Mouse (Mus musculus) cerebellum, adult (tissue): ENCODE results near the gene Paxbp1.

ENCODE experiments used
- ATAC-seq: cut with Nextera tagmentation; 2 replicates; pipeline ENCODE4 v1.9.2; 2017; ENCODE audit warnings: mild to moderate bottlenecking, moderate library complexity, mixed read lengths; ENCODE audit not compliant: insufficient number of reproducible peaks, low FRiP score, low TSS enrichment

Paxbp1 gene

GRCm38 (mm10) chr16:91056043-91056821, 11.9 kb upstream of the Paxbp1 start:
- ATAC-seq = no peak

DNA sequence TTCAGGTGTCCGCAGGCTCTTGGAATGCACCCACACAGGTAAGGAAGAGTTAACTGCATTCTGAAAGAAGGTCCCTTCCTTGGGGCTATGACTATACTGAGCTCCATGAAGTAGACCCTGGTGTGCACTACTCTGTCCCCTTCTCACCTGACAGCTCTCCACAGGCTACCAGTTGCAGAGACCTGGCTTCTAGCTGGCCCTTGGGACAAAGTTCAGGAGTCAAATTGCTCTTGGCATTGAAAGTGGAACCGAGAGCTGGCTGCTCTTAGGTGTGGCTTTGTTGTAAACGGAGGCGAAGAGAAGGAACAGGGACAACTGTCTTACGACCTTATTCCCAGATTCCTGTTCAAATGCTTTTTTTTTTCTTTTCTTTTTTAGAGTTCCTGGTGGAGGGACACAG, 10.8 kb upstream of the Paxbp1 start:
- ATAC-seq = no peak

GRCm38 (mm10) chr16:91053599-91053998, 9.3 kb upstream of the Paxbp1 start:
- ATAC-seq = peak; percentile 70; the same call in 1 of the 2 replicates

GRCm38 (mm10) chr16:91045511-91045910, 1.2 kb upstream of the Paxbp1 start:
- ATAC-seq = no peak

DNA sequence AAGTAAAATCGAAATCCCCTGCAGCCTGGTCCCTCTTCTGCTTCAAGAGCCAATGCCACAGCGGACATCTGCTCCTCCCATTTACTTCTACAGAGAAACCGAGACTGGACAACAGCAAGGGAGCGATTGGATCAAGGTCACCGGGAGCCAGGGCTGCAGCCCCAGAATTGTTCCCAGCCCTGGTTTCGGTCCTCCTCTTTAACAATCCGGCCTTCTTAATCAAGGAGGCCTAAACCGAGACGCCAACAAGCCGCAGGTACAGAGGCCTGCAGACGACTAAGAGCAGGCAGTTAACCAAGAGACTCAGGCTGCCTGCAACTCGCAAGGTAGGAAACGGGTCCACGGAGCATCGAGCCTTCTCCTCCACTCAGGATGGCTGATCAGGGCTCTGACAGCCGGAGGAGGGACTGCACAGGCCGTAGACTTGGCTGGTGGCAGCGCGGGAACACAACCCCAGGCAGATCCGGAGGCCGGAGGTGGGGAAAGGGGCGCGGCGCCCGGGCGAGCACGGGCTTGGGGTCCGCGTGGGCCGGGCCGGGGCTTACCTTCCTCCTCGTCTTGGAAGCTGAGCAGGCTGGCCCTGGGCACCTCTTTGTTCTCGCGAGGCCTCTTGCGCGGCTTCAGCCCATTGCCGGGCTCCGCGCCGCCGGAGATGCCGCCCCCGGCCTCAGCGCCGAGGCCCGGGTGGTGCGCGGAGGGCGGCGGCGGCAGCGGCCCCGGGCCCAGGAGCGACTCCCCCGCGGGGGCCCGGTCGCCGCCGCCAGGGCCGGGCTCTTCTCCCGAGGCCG, 688 bp downstream of the Paxbp1 start:
- ATAC-seq = peak; percentile 56

GRCm38 (mm10) chr16:91042640-91043039, 1.7 kb downstream of the Paxbp1 start:
- no peak for ATAC-seq

- no peak for ATAC-seq
Observed at GRCm38 (mm10) chr16:91035866-91036265, 8.5 kb downstream of the Paxbp1 start.

DNA sequence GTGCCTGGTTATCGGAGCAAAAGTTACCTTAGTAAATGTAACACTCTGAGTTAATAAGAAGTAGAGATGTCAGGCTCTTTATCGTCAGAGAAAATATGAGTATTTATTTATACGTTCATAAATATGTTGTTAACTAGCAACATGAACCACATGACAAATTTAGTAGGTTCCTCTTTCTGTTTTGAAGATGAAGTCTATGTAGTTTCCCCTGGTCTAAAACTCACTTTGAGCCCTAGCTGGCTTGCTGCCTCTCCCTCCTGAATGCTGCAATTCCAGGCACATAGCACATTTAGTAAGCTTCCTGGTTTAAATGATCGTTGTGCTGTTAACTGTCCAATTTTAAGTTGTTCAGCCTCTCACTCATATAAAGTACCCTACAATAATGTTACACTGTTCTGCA, 13.6 kb downstream of the Paxbp1 start:
- ATAC-seq = no peak

DNA sequence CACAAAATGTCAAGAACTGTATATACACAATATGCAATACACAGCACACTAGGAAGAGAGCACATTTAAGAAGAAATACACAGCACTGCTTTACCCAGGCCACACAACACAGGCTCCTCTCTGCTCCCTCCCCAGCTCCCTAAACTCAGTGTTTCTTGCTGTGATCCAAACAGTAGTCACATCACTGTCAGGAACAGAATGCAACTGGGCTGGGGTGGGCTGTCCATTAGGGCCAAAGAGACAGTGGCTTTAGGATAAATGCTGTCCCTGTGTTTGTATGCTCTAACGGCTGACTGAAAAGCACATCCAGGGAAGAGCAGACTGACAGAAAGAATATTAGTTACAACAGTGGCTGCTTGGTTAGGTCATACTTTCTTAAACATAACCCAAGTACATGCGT, 14.4 kb downstream of the Paxbp1 start:
- no peak for ATAC-seq

DNA sequence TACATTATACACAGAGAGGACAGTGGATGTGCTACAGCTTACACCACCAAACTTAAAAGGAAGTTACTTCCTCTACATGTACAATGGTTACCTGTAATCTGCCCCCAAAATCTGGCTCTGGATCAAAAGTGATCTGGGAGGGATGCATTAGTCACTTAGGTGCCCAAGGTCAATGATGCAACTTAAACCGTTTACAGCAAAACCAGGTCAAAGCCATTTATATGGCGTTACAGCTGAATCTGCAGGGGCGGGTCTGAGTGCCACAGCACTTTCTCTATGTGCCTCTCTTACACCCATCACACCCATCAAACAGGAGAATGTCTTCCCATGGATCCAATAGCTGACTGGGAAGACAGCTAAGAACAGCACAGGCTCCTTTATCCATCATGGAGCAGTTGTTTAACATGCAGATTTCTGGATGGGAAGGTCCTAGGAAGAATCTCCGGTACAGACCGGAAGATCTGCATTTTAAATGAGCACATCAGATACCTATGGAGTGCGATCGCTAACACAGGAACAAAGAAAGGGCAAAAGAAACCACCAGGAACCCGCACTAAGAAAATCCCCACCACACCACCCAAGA, 15.1 kb downstream of the Paxbp1 start:
- ATAC-seq = no peak

- ATAC-seq = no peak
Observed at GRCm38 (mm10) chr16:91026290-91026689, 18.1 kb downstream of the Paxbp1 start.

GRCm38 (mm10) chr16:91023384-91023783, 21.0 kb downstream of the Paxbp1 start:
- ATAC-seq = no peak

DNA sequence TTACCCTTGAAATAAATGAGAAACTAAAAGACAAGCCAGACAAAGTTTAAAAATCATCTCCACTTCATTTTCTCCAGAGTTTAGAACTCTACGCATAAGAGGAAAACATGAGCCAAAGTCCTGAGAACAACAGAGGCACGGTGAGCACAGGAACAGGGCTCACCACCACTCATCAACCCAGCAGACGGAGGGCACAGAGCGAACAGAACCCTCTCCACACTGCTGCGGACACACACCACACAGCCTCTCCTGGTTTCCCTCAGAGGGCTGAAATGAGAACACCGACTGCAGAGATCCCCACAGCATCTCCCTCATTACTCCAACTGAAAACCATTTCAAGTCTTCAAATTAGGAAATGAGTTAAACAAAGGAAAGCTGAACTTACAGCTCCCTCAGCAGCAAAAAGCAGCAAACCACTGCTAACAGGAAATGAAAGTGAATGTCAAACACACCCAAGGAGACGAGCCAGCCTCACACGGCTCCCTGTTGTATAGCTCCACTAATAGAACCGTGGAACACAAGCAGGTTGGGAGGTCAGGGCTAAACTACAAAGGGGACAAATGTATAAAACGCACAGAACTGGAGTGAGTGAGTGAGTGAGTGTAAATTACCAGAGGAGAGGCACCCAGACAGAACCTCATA, 23.4 kb downstream of the Paxbp1 start:
- no peak for ATAC-seq

DNA sequence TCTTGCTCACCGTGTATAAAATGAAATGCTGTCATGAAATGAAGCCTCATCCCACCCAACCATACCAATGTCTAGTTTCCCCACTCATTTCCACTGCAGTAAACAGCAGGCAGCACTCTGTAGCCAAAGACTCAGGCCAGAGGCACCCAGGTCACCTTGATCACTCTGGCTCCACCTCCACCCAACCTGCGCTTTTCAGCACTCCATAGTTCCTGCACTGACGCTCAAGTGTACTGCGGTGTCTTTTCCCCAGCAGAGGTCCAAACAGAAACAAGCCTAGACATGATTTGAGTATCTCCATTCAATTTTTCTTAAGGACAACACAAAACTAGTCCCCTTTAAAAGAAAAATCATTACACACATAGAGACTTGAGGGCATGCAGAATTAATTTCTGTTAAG, 24.9 kb downstream of the Paxbp1 start:
- ATAC-seq = no peak

DNA sequence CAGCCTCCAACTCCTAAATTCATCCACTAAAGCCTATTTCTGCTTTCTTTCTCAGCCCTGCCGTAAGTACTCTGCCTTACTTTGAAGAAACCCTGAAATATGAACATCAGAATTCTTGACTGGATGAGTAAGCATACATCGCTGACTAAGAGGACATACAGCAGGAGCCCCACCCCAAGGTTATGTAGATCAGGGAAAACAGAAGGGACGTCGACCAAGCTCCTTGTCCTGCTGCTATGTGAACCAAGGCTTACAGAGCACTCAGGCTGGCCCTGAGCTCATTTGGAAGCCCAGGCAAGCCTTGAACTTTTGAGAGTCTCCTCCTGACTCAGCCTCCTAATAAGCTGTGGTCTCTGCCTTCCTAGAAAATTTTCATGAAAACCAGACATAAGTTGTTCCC, 28.6 kb downstream of the Paxbp1 start:
- ATAC-seq = no peak

DNA sequence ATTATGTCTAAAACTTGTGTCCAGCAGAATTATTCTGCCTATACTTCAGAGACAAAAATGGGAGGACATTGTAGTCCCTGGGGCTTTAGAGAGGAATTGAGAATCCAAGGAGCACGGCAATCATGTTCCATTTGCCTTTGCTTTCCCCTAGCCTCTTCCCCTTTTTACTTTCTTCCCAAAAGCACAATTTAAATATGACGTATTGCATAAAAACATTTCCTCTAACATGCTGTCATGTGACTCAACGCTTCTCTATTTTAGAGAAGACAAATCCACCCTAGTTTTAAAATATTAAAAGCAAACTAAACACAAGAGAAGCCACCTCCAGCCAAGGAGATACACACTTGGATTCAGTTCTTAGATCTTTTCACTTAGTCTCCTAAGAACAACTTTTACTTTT, 32.5 kb downstream of the Paxbp1 start:
- ATAC-seq = no peak

- peak; percentile 90 for ATAC-seq
Observed at GRCm38 (mm10) chr16:91011021-91011683, 33.2 kb downstream of the Paxbp1 start, which contains the start of gene Synj1. Gene Synj1 (minus strand): TSS chr16:91011308.

GRCm38 (mm10) chr16:91010581-91011020, 33.7 kb downstream of the Paxbp1 start:
- peak; percentile 33; the same call in 1 of the 2 replicates for ATAC-seq

DNA sequence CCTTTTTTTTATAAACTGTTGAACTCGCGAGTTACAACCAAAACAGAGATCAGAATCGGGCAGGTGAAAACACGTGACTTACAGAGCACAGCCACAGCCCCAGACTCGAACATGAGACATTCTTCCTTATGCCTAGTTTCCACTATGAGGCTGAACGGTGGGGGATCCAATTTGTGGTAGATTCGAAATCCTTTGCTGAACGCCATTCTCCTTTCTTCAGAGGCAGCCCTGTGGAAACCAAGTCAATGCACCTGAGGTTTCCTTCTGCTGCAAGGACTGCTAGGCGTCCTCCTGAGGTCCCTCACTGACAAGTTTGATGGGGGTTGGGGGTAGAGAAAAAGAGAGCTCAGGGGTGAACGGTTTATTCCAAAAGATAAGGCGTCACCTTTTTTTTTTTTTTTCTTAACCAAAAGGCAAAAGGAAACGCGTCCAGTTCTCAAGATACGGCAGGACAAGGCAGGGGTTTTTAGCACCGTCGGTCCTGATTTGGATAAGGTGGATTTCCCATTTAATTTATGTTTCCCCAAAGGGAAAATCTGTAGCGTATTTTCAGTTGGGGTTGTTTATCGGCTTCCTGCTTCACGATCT, 34.3 kb downstream of the Paxbp1 start:
- no peak for ATAC-seq
